Mouse (Mus musculus) olfactory bulb, adult 2 months (tissue): ENCODE measurements around the gene Nlrp6.

Experiments used
- CTCF ChIP-seq: fragments of 200-500 bp; IDR thresholded peaks from 2 replicates; pipeline ENCODE4 v1.5.1; 2012; ENCODE audit warnings: low read depth, mild to moderate bottlenecking, low read length, moderate library complexity; ENCODE audit not compliant: insufficient read depth
- POLR2A ChIP-seq: fragments of 200-500 bp; IDR thresholded peaks from 2 replicates; pipeline ENCODE4 v1.6.1; 2012; ENCODE audit warnings: mild to moderate bottlenecking, low read depth, low read length, moderate library complexity; ENCODE audit not compliant: insufficient read depth

DNA sequence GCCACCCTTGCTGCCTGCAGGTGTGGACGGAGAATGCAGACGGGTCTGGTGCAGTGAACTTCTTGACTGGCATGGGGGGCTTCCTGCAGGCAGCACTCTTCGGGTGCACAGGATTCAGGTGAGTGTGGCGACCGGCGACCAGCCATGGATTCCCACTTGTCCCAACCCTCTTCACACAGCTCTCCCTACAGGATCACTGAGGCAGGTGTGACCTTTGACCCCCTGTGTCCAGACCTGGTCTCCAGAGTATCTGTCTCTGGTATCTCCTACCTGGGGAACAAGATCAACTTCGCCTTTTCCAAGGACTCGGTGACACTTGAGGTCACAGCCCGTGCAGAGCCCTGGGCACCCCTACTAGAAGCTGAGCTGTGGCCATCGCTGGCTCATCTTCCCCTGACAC, 25.6 kb downstream of the Nlrp6 start:
- no peak for TF ChIP-seq POLR2A
- no peak for TF ChIP-seq CTCF
